Comparison of ENCODE assay signal across 8 mouse cellular contexts in genomic region chr9:61277369-61278215, GRCm38 (mm10).
DNase-seq lines count a peak whose midpoint lies in the region; ATAC-seq lines count a peak whose summit lies in the region.

No protein-coding gene starts in this region.

- H3K36me3 ChIP-seq in heart, embryonic 10.5 days, result no peaks in the 10 kb centered on the region
- no peaks in the 10 kb centered on the region for H3K36me3 ChIP-seq in kidney, embryonic 15.5 days
- no peaks in the 10 kb centered on the region for H3K36me3 ChIP-seq in stomach, embryonic 14.5 days (ENCODE audit: control insufficient read depth, insufficient read depth, low read length)

- H3K27ac ChIP-seq in heart, embryonic 10.5 days, result no peak overlapping the region
- H3K27ac ChIP-seq in kidney, embryonic 15.5 days, result no peak overlapping the region
- H3K27ac ChIP-seq in stomach, embryonic 14.5 days (ENCODE audit: low read length), result no peak overlapping the region

- H3K4me3 ChIP-seq in heart, embryonic 10.5 days, result peak overlapping the region; percentile 42
- H3K4me3 ChIP-seq in kidney, embryonic 15.5 days (replicated peaks), result peak overlapping the region; percentile 16
- H3K4me3 ChIP-seq in stomach, embryonic 14.5 days (ENCODE audit: low read depth, low read length), result no peak overlapping the region

- no peak for DNase-seq in cerebellum, adult 11-12 months
- DNase-seq in embryo, embryonic 10 days (ENCODE audit: low spot score), result peak; percentile 87
- no peak for DNase-seq in heart, embryonic 10.5 days (ENCODE audit: low spot score)
- peak; percentile 24 for DNase-seq in liver
- DNase-seq in monocyte, adult 2 months (ENCODE audit: low read depth in 1 of 2, low spot score in 2 of 2), result peak; percentile 24 to 34

- ATAC-seq in cerebellum, adult (ENCODE audit: insufficient number of reproducible peaks, low FRiP score, low TSS enrichment), result 0 out of 2 replicates have a peak, but pooled peaks have one; percentile 56
- peak; percentile 59; the same call in 1 of the 2 replicates for ATAC-seq in kidney, embryonic 15.5 days (replicated peaks; ENCODE audit: low FRiP score)
- 0 out of 2 replicates have a peak, but pooled peaks have one; percentile 40 for ATAC-seq in stomach, embryonic 14.5 days (ENCODE audit: insufficient number of reproducible peaks, insufficient read depth, low FRiP score, low read depth)

- WGBS in heart, embryonic 10.5 days, result 8% methylated on average over 21 of the region's 21 CpGs
- WGBS in kidney, embryonic 15.5 days, result 7% methylated on average over 21 of the region's 21 CpGs
- 10% methylated on average over 21 of the region's 21 CpGs for WGBS in stomach, embryonic 14.5 days

- H3K9me3 ChIP-seq in heart, embryonic 10.5 days, result no peaks in the 10 kb centered on the region
- no peaks in the 10 kb centered on the region for H3K9me3 ChIP-seq in kidney, embryonic 15.5 days (replicated peaks)
- no peaks in the 10 kb centered on the region for H3K9me3 ChIP-seq in stomach, embryonic 14.5 days (ENCODE audit: control insufficient read depth, low read depth, low read length)

- H3K27me3 ChIP-seq in heart, embryonic 10.5 days (ENCODE audit: insufficient read depth, poor library complexity, severe bottlenecking), result peaks cover 80% of the 10 kb centered on the region
- H3K27me3 ChIP-seq in kidney, embryonic 15.5 days, result peaks cover 48% of the 10 kb centered on the region
- H3K27me3 ChIP-seq in stomach, embryonic 14.5 days (ENCODE audit: control insufficient read depth, insufficient read depth, low read length), result no peaks in the 10 kb centered on the region

- 0 out of 2 replicates have a peak overlapping the region, but pooled peaks have one; percentile 7 for H3K9ac ChIP-seq in kidney, embryonic 15.5 days
- no peak overlapping the region for H3K9ac ChIP-seq in stomach, embryonic 14.5 days (replicated peaks; ENCODE audit: low read depth, low read length)

- H3K4me1 ChIP-seq in heart, embryonic 10.5 days, result peaks cover 23% of the 10 kb centered on the region
- H3K4me1 ChIP-seq in kidney, embryonic 15.5 days, result peaks cover 35% of the 10 kb centered on the region
- peaks cover 18% of the 10 kb centered on the region; the same call in 1 of the 2 replicates for H3K4me1 ChIP-seq in stomach, embryonic 14.5 days (ENCODE audit: control insufficient read depth, insufficient read depth, low read length)

- peak overlapping the region; percentile 52 for H3K4me2 ChIP-seq in kidney, embryonic 15.5 days
- H3K4me2 ChIP-seq in stomach, embryonic 14.5 days (replicated peaks; ENCODE audit: low read depth, low read length), result peak overlapping the region; percentile 26

Comparison
In these comparisons a context has a peak if more than half of its experiments do, and no peak if none do; other contexts are left out.
1. DNase-seq: peak in embryo, embryonic 10 days (single experiment), liver (single experiment) and monocyte, adult 2 months (2 of 2); none in cerebellum, adult 11-12 months (single experiment) and heart, embryonic 10.5 days (single experiment).
2. Peak in every context shown above with its lines, with median percentiles within 50 percentile points of each other: ATAC-seq.